Mouse (Mus musculus) yolk sac, embryonic 10.5 days (tissue): ENCODE measurements around the gene Lysmd3.
"Not testable (repeated sequence)": the region's sequence is repeated elsewhere in the genome, so short reads cannot be mapped to it uniquely, and the experiment has no call there.

Experiments used
- DNase-seq: peaks from one replicate; pipeline ENCODE4 v3.0.0-alpha.2; 2017; ENCODE audit warnings: low spot score

Gene Lysmd3

GRCm38 (mm10) chr13:81657351-81658052 is at the start of gene Lysmd3:
Lysmd3 (plus strand) TSS chr13:81657663.
- DNase-seq = peak; percentile 93

GRCm38 (mm10) chr13:81610349-81610748 is 47.1 kb upstream of the Lysmd3 start:
- no peak for DNase-seq

DNA sequence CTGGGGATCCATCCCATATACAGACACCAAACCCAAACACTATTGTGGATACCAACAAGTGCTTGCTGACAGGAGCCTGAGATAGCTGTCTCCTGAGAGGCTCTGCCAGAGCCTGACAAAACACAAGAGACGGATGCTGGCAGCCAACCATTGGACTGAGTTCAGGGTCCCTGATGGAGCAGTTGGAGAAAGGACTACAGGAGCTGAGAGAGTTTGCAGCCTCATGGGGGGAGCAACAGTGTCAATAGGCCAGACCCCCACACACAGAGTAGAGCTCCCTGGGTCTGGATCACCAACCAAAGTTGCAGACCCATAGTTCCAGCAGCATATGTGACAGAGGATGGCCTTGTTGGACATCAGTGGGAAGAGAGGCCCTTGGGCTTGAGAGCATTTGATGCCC is 29.6 kb upstream of the Lysmd3 start:
- not testable (repeated sequence) for DNase-seq

DNA sequence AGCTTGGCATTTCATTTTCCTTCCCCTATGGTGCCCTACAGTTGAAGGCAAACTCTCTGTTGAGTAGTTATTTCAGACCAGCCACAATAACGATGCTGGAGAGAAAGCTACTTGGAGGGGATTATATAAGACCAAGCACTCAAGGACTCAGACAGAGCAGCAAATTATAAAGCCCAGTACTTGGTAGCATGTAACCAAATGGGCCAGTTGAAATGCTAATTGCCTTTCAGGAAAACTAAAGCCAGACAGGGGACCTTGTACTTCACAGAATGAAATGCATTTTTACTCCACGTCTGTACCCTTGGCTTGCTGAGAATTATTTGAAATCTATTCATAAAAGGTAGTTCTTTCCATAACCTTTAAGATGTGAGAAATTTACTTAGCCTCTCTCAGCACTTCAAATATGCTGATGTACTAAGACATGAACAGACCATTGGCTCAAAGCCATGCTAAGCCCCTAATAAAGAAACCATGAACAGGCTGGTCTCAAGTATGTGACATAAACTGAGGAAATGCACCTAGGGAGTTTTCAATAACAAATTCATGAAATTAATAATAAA is 28.8 kb upstream of the Lysmd3 start:
- no peak for DNase-seq

- no peak for DNase-seq
Measured at GRCm38 (mm10) chr13:81629395-81629794, 28.1 kb upstream of the Lysmd3 start.

DNA sequence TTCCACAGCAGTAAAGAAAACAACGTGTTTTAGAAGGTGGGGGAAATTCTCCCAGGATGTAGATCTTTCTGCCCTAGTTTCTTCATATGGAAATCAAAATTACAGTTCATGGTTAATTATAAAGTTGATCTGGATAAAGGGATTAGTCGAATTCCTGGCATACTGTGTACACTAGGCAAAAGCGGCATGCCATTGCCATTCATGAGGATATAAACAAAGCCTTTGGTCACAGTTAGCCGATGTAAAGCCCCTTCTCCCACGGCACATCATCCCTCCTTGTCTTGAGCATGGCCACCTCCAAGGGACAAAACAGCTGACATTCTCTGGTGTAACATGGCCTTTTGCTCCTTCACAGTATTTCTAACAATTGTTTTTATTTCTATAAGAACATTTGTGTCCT is 26.9 kb upstream of the Lysmd3 start:
- DNase-seq = no peak

GRCm38 (mm10) chr13:81632720-81633415 is 24.6 kb upstream of the Lysmd3 start, which contains the start of gene Adgrv1:
Adgrv1 (minus strand) TSS chr13:81633154.
- DNase-seq = peak; percentile 85

- DNase-seq = no peak
Measured at GRCm38 (mm10) chr13:81639624-81640023, 17.8 kb upstream of the Lysmd3 start.

- DNase-seq = no peak
Measured at GRCm38 (mm10) chr13:81640881-81641280, 16.6 kb upstream of the Lysmd3 start.

DNA sequence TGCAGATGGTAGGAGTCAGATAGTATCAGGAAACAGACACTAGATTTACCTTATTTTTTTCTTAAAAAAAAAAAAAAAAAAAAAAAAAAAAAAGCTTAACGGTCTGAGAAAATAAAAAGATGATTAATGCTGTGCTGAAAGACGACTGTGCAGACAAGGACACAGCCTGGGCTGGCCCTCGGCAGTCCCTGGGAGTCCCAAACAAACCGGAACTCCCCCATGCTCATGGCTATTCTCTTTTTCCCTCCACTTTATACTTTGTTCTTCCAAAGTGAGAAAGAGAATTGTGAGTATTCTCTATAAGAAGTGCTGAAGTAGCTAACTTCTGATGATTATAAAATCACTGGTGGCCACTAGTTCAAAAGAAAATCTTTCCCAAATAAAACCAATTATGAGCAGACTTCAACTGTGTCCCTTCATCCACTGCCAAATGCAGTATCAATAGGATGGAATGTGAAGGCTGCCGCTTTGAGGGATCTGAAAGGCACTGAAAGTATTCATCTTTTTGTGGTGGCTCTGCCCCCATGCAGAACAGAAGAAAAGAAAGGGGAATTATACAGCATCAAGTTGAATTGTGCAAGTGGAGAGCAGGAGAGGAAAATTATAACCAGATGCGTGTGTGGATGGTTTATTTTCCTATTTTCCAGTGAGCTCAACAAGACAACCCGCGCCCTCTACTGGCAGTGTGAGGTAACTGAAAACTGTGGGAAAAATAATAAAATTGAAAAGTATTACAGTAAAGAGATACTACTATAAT is 16.0 kb upstream of the Lysmd3 start:
- peak; percentile 14 for DNase-seq

- DNase-seq = no peak
Measured at GRCm38 (mm10) chr13:81642491-81643149, 14.8 kb upstream of the Lysmd3 start.

GRCm38 (mm10) chr13:81644047-81644565 is 13.4 kb upstream of the Lysmd3 start:
- DNase-seq = no peak

DNA sequence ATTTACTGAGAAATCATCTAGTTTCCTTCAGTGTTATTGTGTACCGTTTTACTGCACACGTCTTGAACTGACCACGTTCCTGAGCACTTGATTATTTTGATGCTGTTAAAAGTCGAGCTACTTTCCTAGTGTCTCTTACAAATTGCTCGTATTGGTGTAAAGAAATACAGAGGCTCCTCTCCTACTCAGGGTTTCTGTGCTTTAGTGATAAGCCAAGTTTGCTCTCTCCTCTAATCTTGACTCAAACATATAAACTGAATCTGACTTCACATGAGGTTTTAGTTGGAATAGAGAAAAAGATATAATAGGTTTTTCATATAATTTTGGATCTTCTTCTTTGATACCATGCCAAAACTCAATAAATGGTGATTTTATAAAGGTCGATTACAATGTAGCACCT is 11.1 kb upstream of the Lysmd3 start:
- no peak for DNase-seq

- not testable (repeated sequence) for DNase-seq
Measured at GRCm38 (mm10) chr13:81650382-81650781, 7.1 kb upstream of the Lysmd3 start.

DNA sequence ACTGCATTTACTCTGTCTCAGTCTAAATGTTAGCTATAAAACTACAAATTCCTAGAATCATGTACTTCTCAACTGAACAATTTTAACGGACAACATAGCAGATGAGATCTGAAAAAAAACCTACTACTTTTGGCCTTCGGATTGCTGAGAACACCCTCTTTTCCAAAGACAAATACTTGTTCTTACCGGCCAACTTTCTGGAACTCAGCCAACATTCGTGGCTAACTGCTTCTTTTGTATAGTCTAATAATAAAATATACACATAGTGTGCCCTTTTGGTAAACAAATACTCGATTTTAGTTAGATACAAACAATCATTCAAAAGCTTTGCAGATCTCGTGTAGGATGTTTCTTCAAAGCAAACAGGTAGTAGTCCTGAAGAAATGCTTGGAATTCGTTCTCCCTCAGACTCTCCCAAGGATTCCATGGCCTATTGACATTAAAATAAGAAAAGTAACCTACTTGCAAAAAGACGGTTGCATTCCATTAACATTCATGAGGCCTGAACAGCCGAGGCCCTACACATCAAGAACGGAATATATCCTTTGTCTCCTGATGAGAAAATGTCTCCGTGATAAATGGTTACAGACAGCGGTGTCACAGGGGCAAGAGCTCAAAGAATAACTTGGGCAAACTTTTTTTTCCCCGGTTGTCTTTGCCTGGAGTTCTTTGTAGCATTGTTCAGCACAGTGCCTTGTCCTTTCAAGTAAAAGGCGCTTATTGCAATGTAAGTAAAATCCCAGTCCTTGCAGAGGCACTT is 1.2 kb upstream of the Lysmd3 start:
- peak; percentile 5 for DNase-seq

GRCm38 (mm10) chr13:81657008-81657350 is 484 bp upstream of the Lysmd3 start:
- no peak for DNase-seq

- peak; percentile 2 for DNase-seq
Measured at GRCm38 (mm10) chr13:81658053-81658752, 740 bp downstream of the Lysmd3 start.

DNA sequence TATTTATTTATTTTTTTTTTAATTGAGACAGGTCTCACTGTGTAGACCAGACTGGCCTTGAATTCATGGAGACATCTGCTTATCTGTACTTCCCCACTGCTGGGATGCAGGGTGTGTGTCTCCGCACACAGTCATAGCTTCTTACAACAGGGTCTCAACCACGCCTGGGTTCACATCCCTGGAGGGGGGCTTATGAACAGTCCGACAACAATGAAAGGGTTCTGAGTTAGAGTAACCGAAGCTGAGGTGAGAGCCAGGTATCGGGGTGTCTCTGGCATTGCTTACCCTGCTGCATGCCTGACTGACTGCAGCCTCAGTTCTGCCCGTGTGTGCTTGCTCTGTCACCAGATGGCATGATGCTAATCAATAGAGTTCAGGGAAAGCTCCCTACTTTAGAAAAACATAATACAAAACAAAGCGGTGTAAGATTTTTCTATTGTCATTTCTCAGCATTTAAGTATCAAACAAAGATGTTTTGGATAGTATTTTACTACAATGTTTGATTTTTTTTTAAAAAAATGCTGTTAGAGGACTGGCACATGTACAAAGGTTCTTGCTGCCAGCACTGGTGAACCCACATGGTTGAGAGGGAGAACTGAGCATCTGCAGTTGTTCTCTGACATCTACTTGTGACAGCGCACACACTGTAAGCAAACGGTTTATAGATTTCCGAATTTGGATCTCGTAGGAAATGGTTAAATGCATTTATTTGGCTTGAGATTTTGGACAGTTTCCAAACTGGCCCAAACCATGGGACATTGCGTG is 6.3 kb downstream of the Lysmd3 start:
- no peak for DNase-seq

GRCm38 (mm10) chr13:81664331-81664698 is 6.9 kb downstream of the Lysmd3 start:
- DNase-seq = no peak

- DNase-seq = no peak
Measured at GRCm38 (mm10) chr13:81667713-81668112, 10.2 kb downstream of the Lysmd3 start.
